Mouse (Mus musculus) adipocyte (in vitro differentiated cells): ENCODE data around the gene Rpl13a.
"Not testable (repeated sequence)": the region's sequence is repeated elsewhere in the genome, so short reads cannot be mapped to it uniquely, and the experiment has no call there.

ENCODE experiments used
- DNase-seq: peaks from one replicate; pipeline ENCODE4 v3.0.0-alpha.2; 2016; ENCODE audit warnings: low spot score

Gene Rpl13a

DNA sequence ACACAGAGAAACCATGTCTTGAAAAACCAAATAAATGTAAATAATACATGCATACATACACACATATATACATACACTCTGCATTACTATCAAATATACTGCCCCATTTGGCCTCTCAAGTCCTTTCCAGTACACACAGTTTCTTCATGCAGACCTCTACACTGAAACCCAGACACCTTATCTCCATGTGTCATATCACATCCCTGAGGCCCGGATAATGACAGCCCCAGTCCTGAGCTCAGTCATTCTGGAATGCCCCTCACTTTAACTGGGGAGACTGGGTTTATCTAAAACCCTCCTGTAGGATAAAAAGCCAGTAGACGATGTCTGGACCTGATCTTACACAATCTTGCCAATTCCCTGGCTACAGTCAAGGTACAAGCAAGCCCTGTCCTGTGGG lies 15.1 kb downstream of the Rpl13a start:
- DNase-seq = no peak

DNA sequence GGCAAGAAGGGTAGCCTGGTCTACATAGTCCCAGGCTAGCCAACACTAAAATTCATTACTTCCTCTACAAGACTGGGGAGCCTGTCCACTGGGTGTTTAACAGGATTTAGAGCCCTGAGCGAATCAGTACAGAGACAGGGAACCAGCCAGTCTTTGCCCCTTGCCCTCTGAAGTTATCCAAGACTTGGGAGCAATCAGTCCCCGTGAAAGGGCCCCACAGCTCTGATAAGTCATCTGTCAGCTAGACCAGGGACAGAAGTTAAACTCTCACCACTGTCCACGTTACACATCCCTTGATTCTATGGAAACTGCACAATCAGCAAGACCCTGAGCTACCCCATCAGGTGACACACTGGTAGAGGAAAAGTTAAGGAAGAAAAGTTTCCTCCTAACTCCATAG lies 16.0 kb downstream of the Rpl13a start:
- no peak for DNase-seq

DNA sequence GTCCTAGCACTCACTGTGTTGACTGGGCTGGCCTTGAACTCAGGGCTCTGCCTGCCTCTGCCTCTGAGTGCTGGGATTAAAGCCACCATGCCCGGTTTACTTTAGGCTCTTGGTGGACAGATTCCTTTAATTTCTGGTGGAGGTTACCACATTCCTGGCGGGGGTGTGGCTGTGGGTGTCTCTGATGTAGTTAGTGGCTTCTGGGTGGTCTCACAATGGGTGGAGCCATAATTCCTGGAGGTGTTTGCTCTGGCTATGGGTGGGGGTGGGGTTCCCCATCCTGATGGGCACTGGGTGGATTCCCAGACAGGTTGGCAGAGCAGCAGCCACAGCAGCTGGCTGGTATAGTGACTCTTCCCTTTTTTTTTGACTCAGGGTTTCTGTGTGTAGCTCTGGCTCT lies 16.6 kb downstream of the Rpl13a start:
- no peak for DNase-seq

DNA sequence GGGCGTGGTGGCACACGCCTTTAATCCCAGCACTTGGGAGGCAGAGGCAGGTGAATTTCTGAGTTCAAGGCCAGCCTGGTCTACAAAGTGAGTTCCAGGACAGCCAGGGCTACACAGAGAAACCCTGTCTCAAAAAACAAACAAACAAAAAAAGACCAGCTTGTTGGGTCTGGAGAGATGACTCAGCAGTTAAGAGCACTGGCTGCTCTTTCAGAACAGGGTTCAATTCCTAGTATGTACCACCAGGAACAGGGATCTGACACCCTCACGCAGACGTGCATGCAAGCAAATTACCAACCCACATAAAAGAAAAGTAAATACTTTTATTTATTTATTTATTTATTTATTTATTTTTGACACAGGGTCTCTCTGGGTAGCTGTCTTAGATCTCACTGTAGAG lies 18.5 kb downstream of the Rpl13a start:
- not testable (repeated sequence) for DNase-seq

DNA sequence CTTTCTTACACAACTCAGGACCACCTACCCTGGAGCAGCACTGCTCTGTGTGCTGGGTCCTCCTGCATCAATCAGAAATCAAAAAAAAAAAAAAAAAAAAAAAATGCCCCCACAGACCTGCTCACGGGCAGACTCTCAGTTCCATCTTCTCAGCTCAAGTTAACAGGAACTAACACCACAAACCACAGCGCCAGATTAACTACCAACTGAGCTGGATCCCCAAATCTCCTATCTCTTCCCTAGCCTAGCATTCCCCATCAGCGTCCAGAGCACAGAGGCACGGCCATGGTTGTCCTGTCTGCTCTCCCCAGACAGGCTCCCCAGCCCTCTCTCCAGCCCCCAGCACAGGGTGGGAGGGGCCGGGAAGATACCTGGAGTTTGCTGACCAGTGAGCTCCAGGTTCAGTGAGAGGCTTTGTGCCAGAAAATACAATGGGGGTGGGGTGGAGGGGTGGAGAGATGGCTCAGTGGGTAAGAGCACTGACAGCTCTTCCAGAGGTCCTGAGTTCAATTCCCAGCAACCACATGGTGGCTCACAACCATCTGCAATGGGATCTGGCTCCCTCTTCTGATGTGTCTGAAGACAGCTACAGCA lies 21.4 kb downstream of the Rpl13a start:
- DNase-seq = no peak

DNA sequence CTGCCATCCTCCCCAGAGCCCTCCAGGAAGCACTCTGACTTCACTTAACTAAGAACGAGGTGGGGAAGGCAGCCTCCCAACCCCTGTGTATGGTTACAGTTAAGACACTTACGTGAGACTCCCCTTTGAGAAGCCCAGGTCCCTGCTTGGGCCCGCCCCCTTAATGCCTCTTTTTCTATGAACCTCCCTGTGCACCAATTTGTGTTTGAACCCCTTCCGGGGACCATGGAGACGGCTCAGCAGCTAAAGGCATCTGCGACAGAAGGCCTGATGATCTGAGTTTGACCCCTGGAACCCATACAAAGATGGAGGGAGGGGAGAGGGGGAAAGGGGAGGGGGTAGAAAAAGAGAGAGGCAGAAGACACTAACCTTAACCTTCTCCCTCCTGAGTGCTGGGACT lies 22.1 kb downstream of the Rpl13a start:
- no peak for DNase-seq

DNA sequence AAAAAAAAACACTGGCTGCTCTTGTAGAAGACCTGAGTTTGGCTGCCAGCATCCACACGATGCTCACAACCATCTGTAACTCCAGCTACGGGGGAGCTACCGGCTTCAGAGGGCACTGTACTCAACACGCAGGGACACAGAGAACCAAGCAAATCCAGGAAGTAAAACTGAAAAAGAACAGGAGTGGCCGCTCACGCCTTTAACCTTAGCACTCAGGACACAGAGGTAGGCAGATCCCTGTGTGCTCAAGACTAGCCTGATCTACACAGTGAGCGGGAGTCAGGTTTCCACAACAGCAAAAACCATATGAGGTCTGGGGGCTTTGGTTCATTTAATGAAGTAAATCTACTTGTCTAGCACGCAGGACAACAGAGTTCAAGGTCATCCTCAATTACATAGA lies 23.1 kb downstream of the Rpl13a start:
- no peak for DNase-seq

DNA sequence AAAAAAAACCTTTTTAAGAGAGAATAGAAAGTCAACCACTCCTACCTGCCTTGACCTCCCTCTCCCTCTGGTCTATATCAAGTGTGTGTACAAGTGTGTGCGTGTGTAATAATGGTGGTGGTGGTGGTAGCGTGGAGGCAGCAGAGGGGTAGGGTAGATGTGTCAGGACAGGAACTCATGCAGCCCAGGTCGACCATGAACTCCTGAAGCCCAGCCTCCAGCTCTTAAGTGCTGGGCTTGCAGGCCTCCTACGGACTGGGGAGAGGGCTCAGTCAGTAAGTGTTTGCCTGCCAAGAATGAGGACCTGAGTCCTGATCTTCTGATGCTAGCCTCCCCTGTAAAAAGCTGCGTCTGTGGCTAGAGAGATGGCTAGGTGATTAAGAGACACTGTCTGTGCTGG lies 23.6 kb downstream of the Rpl13a start:
- DNase-seq = no peak

DNA sequence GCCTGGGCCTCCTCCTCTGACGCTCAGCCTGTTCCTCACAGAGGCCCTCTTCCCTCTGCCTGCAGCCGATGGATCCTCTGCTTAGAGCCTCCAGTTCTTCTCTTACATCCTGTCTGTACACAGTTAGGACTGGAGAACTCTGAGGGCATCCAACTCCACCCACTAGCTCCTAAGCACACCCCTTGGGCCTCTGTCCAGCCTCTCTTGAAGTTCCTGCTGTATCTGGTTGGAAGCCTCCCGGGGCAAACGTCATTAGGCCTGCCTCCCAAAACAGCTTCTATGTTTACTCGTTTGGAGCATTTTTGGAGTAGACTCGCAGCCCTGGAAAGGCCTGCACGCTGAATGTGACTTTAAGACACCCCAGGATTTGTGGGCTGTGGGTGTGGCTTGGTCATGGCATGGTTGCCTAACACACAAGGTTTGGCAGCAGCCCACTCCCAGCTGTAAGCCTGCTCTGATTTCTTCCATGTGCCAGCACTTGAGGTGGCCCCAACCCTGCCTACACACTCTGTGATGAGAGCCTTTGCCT lies 24.8 kb downstream of the Rpl13a start, which contains the start of gene Fcgrt:
TSS of gene Fcgrt (minus strand) at position 200 of the 529 bp plus-strand sequence.
- peak; percentile 99 for DNase-seq

DNA sequence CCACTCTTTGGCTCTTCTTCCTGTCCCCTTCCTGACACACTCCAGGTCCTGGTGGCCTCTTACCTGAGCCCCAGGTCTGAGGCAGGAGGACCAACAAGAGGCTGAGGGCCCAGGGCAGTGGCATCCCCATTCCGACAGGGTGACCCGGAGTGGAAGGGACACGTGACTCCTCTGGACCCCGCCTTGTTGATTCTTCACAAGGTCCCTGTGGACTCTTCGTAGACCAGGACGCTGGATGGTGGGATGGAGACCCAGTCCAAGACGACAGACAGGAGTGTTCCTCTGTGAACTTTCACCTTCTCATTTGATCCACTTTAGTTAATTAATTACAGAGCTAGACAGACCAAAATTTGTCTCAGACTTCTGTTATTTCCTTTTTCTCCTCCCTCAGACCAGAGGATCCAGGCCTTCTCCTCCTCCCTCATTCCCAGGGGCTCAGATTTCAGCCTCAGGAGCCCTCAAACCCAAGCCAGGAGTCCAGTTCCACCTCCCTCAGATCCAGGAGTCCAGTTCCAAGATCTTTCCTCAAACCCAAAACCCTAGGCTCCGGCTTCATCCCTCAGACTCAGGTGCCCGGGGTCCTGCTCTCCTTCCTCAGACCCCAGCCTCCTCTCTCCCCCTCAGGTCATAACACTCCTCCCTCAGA lies 25.5 kb downstream of the Rpl13a start:
- DNase-seq = no peak

DNA sequence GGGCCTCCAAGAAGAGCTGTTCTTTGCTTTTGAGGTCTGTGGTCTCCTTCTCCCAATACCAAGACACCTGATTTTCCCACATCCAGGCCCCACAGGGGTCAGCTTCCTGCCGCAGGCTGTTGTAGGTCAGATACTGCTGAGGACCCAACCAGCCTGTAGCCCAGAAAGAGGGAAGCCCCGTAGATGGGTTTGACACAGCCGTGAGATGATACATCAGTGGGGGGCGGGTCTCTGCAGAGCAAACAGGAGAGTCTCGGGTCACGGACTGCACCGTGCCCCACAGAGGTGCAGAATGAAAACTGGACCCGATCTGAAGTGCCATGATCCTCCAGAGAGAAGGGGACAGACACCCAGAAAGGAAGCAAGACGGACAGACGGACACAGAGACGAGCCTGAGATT lies 26.1 kb downstream of the Rpl13a start:
- DNase-seq = no peak

DNA sequence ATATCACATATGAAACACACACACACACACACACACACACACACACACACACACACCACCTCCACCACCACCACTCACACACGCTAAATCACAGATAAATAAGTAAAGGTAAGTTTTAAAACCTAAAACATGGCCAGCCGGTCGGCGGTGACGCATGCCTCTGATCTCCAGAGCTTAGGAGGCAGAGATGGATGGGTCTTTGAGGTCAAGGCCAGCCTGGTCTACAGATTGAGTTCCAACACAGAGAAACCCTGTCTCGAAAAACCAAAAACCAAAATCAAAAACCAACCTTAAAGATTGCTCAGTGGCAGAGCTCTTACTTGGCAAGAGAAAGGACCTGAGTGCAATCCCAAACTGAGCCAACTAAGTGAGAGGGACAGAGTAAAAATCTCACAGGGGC lies 28.5 kb downstream of the Rpl13a start:
- peak; percentile 58 for DNase-seq

DNA sequence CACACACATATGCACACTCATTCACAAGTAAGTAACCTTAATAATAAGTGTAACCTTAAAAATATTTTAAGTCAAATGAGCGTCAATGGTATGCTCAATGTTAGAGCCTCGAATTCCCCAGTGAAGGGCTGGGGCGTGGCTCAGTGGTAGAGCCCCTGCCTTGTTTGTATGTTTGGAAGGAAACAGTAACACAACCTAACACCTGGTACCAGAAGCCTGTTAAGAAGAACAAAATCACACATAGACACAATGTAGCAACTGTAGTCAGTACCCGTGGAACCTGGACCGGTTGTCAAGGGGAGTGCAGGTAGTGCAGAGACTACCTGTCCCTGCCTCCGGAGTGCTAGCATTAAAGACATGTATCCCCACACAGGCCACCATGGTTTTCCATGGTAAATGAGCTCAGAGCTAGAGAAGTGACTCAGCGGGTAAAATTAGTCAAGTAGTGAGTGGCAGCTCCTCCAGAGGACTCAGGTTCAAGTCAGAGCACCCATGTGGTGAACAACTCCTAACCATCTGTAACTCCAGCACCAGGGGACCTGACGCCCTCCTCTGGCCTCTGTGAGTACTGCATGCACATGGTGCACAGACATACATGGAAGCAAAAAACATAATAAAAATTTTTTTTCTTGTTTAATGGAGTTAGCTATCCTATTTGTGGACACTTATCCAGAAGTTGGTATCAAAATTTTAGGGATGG lies 29.9 kb downstream of the Rpl13a start:
- no peak for DNase-seq

DNA sequence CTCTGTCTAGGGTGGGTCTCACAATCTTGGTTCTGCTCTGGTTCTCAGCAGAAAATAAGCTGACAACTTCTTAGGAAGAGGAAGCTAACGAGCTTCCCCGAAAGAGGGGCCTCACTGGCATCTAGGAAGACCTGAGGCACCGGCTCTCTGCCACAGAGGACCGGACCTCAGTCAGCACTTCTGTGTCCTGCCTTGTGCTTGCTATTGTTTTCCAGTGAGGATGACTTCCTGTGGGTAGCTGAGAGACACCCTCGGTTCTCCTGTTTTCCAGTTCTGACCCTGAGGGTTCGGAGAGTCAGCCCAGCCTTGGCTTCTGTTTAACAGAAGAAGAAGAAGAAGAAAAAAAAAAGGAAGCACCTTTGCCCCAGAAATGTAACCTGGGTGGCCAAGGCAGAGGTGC lies 31.1 kb downstream of the Rpl13a start:
- DNase-seq = no peak

DNA sequence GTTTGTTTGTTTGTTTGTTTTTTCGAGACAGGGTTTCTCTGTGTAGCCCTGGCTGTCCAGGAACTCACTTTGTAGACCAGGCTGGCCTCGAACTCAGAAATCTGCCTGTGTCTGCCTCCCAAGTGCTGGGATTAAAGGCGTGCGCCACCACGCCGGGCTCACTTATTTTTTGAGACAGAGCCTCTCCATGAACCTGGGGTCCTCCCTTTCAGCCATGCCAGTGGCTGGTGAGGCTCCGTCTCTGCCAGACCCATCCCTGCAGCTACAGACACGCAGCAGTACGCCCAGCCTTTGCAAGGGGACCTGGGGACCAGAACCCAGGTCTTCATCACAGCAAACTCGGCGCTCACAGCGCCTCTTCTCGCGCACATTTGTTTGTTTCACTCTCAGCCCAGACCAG lies 32.6 kb downstream of the Rpl13a start:
- DNase-seq = not testable (repeated sequence)

DNA sequence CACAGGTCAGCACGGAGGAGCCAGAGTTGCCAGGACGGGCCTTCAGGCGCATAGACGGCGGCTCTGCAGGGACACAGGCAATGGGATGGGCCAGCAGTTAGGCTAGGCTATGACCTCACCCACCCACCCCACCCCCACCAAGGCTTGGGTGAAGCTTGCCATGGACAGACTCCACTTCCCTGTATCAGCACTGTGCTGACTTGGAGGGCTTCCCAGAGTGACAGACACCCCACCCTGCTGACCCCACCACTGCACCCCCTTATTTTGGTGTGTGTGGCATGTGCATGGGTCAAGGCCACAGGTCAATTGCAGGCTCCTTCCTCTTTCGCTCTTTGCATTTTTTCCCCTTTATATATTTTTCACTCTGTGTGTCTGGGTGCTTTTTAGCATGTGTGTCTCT lies 33.2 kb downstream of the Rpl13a start:
- DNase-seq = no peak

DNA sequence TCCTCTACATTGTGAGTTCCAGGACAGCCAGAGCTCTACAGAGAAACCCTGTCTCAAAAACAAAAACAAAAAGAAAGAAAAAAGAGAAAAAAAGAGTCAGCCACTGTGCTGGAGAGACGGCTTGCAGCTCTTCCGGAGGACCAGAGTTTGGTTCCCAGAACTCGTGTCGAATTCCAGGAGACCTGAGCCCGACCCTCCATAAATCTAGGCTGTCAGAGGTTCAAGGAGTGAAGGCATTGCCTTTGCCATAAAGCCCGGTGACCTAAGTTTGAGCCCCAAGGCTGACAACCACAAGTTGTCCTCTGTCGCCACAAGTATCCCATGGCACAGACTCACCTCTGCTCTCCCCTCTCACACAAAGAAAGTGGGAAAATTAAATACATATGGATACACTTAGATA lies 34.4 kb downstream of the Rpl13a start:
- DNase-seq = peak; percentile 31

DNA sequence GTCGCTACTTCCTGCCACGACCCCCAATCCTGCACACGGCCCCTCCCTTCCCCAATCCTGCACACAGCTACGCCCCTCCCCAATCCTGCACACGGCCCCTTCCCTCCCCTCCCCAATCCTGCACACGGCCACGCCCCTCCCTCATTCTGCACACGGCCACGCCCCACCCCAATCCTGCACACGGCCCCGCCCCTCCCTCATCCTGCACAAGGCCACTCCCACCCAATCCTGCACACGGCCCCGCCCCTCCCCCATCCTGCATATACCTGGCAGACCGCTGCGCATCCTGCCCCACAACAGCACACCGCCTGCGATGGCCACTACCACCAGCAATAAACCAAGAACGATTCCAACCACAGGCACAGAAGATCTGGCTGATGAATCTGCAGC lies 35.0 kb downstream of the Rpl13a start:
- DNase-seq = no peak

DNA sequence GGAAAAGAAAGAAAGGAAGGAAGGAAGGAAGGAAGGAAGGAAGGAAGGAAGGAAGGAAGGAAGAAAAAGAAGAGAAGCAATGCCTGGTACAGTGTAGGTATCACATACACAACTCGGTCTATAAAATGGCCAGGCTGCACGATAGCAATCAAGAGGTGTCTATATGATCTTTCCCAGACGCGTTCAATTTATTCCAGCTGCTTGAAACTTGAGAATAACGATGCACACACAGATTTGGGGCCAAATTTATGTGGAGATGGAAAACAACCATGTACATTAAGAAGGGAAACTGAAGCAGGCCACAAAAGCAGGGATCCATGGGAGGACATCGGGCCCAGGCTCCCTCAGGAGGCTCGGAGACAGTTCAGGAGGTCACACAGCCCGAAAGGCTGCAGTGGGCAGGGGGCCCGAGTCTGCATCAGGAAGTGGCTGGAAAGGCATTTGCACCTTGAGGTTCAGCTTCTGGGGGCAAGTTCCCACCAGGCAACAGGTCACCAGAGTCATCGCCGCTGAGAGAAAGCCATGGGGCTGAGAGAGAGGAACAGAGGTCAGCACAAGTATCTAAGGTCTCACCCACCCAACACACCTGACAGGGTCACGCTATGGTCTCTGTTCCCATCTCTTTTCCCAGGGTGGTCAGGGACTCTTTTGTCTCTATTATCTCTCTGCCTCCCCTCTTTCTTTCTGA lies 35.6 kb downstream of the Rpl13a start:
- no peak for DNase-seq

DNA sequence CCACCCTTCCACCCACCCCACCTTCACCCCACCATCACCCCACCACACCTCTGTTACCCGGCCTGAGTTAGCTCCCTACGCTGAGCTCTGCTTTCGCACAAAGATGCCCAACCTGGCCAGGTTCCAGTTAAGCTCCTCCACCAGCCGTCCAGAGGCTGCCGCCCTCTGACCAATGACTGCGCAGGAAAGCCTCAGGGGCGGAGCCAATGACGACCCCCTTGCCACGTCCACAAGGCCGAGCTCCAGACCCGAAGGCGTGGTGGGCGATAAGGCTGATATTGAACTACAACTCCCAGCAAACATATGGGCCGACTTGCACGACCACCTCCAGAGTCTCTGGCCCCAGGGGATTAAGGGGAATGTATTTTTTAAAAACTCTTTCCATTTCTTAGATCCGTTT lies 36.5 kb downstream of the Rpl13a start, which contains the start of gene Rcn3:
TSS of gene Rcn3 (minus strand) at position 174 of the 400 bp plus-strand sequence.
- peak; percentile 60 for DNase-seq

DNA sequence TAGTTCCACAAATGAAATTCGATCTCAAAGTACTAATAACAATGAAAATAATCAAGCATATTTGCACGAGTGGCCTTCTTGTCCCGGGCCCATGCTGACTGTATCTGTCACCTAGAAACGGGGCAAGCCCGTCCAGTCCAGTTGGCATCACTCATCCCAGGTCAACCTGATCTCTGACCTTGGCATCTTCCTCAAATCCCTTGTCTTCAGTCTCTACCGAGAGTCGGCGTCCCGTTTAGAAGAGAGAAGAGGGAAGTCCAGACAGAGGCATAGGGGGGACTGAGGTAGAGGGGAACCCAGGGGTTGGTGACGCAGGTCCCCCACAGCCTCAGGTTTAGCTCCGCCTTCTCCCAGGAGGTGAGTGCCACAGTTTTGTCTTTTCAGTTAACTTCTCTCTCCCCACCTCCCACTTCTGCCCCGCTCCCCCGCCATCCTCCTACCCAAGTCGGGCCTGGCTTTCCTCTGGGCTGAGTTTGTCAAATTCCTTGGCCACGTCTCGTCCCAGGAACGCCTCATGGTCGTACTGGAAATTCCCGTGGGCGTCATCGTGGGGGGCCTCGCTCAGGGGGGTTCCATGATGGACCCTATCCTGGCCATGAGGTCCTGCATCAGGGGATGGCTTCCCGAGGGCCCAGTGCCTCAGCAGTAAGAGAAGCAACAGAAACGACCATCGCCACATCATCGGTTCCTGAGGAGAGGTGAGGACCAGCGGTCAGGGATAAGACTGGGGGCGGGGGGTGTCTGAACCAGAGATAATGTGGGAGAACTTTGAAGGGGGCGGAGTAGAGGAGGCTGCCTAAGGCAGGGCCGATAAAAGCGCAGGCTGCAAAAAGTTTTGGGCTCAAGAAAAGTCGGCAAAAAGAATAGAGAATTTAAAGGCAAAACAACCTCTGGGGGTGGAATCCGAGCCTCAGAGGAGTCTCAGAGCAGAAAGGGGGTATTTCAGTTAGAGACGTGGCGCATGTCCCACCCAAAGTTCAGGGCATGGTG lies 37.3 kb downstream of the Rpl13a start:
- no peak for DNase-seq
